In genomic region chr13:42244240-42245086, GRCm38 (mm10) we compare ENCODE assay signal across 8 mouse cellular contexts. TPM values are rescaled to one million over a fixed set of nuclear protein-coding genes. Genes with fewer than 3 reads are reported as not detected.
DNase-seq lines count a peak whose midpoint lies in the region; ATAC-seq and TF ChIP-seq lines count a peak whose summit lies in the region.

No protein-coding gene starts in this region.

- H3K27ac ChIP-seq in layer of hippocampus, adult 2 months = no peak overlapping the region
- no peak overlapping the region for H3K27ac ChIP-seq in stomach, embryonic 15.5 days

- no peaks in the 10 kb centered on the region for H3K9me3 ChIP-seq in stomach, embryonic 15.5 days

- intact Hi-C loops in heart, postnatal 10 days (cut with DNase I) = loop anchor here (1.0 to 5.0 kb wide), 7 partner anchors 56 to 601 kb away; partner anchors contain the start of gene Hivep1

- H3K9ac ChIP-seq in stomach, embryonic 15.5 days = no peak overlapping the region

- DNase-seq in adrenal gland, postnatal 10 days = peak; percentile 18
- DNase-seq in adrenal gland, postnatal 4 days (ENCODE audit: low spot score in 2 of 2) = no peak
- peak; percentile 31 for DNase-seq in A20 (ENCODE audit: low read depth, low spot score)
- peak; percentile 8 to 16 for DNase-seq in cerebellum, postnatal 36 days
- peak; percentile 48 to 61 for DNase-seq in heart, postnatal 10 days
- DNase-seq in layer of hippocampus, adult 2 months (ENCODE audit: low spot score in 2 of 2) = peak; percentile 15 to 60

- no peaks in the 10 kb centered on the region for H3K36me3 ChIP-seq in stomach, embryonic 15.5 days

- peak; percentile 92 for TF ChIP-seq CTCF in layer of hippocampus, adult 2 months (conservative IDR thresholded peaks at IDR 0.05)

- ATAC-seq in megakaryocyte, adult 5-6 weeks (ENCODE audit: poor library complexity, severe bottlenecking) = peak; percentile 29
- no peak; the same call in 1 of the 2 replicates for ATAC-seq in stomach, embryonic 15.5 days (ENCODE audit: insufficient read depth, low FRiP score, low read depth)

- WGBS in stomach, embryonic 15.5 days = 42% methylated on average over 7 of the region's 7 CpGs

- 0 out of 2 replicates have a peak overlapping the region, but pooled peaks have one; percentile 8 for H3K4me2 ChIP-seq in stomach, embryonic 15.5 days

- H3K4me1 ChIP-seq in stomach, embryonic 15.5 days = no peaks in the 10 kb centered on the region; the same call in 1 of the 2 replicates

- no peak overlapping the region for H3K4me3 ChIP-seq in layer of hippocampus, adult 2 months
- no peak overlapping the region for H3K4me3 ChIP-seq in stomach, embryonic 15.5 days (replicated peaks)

- H3K27me3 ChIP-seq in stomach, embryonic 15.5 days (replicated peaks) = no peaks in the 10 kb centered on the region

RNA-seq across cellular contexts. Expression of gene Edn1, which starts 56.8 kb away (rescaled TPM):
- 1 to 10 TPM; 1.4 to 2.0 TPM for total RNA-seq in adrenal gland, postnatal 10 days (2021)
- 1 to 10 TPM; 1.4 TPM for total RNA-seq in adrenal gland, postnatal 4 days (2021)
- 1 to 10 TPM; 7.4 to 8.4 TPM for total RNA-seq in heart, postnatal 10 days (2021)
- total RNA-seq in layer of hippocampus, adult 2 months (2021) = 1 to 10 TPM; 2.1 to 2.3 TPM
- 0.25 and 0.36 TPM in 2 replicates for total RNA-seq in megakaryocyte, adult 5-6 weeks (2015)
- not detected in 2 replicates for total RNA-seq in megakaryocyte, adult 5-6 weeks (2017)
- polyA plus RNA-seq in stomach, embryonic 15.5 days (2015; fragmentation: Nextera tagmentation; extraction: Ambion mirVana) = 3.6 and 3.8 TPM in 2 replicates

Comparison
In these comparisons a context has a peak if more than half of its experiments do, and no peak if none do; other contexts are left out.
1. DNase-seq: peak in adrenal gland, postnatal 10 days (single experiment), A20 (single experiment), cerebellum, postnatal 36 days (2 of 2), heart, postnatal 10 days (2 of 2) and layer of hippocampus, adult 2 months (2 of 2); none in adrenal gland, postnatal 4 days (0 of 2).